Mouse (Mus musculus) liver, postnatal 0 days (tissue): ENCODE measurements around the gene Ranbp1.
"Not testable (repeated sequence)": the region's sequence is repeated elsewhere in the genome, so short reads cannot be mapped to it uniquely, and the experiment has no call there.

Experiments used
- CTCF ChIP-seq: sonication (generic); IDR thresholded peaks from 2 replicates; pipeline ENCODE4 v1.5.1; 2016; ENCODE audit warnings: antibody characterized with exemption, low read depth
- EP300 ChIP-seq: IDR thresholded peaks from 2 replicates; pipeline ENCODE4 v1.6.1; 2016; ENCODE audit warnings: antibody characterized with exemption, low read depth, mild to moderate bottlenecking

DNA sequence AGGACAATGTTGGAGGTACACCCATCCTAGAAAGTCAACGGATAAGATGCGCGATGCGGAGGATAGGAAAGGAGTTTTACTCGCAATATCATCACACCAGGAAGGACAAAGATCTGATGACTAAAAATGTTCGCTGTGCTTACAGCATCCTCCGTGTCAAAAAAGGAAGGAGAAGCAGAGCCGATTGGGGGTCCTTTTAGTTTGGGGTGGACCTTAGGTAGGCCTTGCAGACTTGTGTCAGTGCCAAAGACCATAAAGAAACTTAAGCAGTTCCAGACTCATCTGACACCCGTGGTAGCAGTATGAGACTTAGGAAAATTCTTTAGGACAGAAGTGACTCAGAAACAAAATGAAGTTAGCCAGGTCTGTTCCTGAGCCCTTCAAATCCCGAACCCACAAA, 41.1 kb upstream of the Ranbp1 start:
- TF ChIP-seq CTCF, EP300: not testable (repeated sequence)
